Mouse (Mus musculus): ENCODE data around the gene Itpkc.

DNA sequence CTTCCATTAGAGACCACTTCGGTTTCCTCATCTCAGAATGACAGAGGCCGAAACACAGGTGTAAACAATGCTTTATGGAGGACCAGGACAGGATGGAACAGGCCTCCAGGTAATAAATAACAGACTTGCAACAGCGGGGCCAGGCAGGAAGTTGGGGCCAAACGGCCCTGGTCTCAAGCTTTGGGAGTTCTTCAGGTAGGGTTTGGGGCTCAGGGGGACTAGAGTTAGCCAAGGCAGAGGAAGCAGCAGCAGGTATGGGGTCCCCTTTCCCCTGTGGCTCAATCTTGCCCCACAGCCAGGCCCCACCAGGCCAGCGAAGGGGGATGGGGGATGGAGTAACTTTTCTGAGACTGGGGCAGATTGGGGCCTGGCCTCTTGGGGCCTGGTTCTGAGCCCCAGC, 60.1 kb downstream of the Itpkc start:
- TF ChIP-seq POLR2A (IDR thresholded peaks at IDR 0.05; ENCODE audit: low read depth, low read length): no peak
- TF ChIP-seq RAD21 (IDR thresholded peaks at IDR 0.05; ENCODE audit: low read depth, low read length): no peak
- no peak for TF ChIP-seq RCOR1 (conservative IDR thresholded peaks at IDR 0.05; ENCODE audit: low read depth, low read length)
